Mouse (Mus musculus) liver, postnatal 0 days (tissue): ENCODE results near the gene Gpsm1. TPM values are rescaled to one million over a fixed set of nuclear protein-coding genes. Genes with fewer than 3 reads are reported as not detected.

Source experiments
- ATAC-seq: fragments of 200-750 bp; cut with Nextera tagmentation; 2 replicates; pipeline ENCODE4 v1.8.0; 2017; ENCODE audit warnings: mild to moderate bottlenecking, moderate library complexity
- DNase-seq: peaks from one replicate; pipeline ENCODE4 v3.0.0-alpha.2; 2016
- H3K27ac ChIP-seq: fragments of 300-500 bp; sonication (generic); 2 replicates; pipeline ENCODE4 v1.5.1; 2014; ENCODE audit warnings: antibody characterized with exemption, moderate library complexity, mild to moderate bottlenecking, low read depth
- H3K27me3 ChIP-seq: fragments of 300-500 bp; sonication (generic); 2 replicates; pipeline ENCODE4 v1.6.1; 2014; ENCODE audit warnings: low read length, control low read depth, mixed read lengths; ENCODE audit not compliant: insufficient read depth
- H3K36me3 ChIP-seq: fragments of 300-500 bp; sonication (generic); replicated peaks from 2 replicates; pipeline ENCODE4 v1.6.1; 2014; ENCODE audit warnings: mild to moderate bottlenecking, control low read depth, low read length, moderate library complexity, mixed read lengths; ENCODE audit not compliant: insufficient read depth
- H3K4me1 ChIP-seq: fragments of 300-500 bp; sonication (generic); 2 replicates; pipeline ENCODE4 v1.6.1; 2014; ENCODE audit warnings: antibody characterized with exemption, mild to moderate bottlenecking, control low read depth; ENCODE audit not compliant: insufficient read depth
- H3K4me2 ChIP-seq: fragments of 300-500 bp; sonication (generic); 2 replicates; pipeline ENCODE4 v1.6.1; 2014; ENCODE audit warnings: low read depth, mild to moderate bottlenecking, low read length, moderate library complexity, mixed read lengths
- H3K4me3 ChIP-seq: fragments of 300-500 bp; sonication (generic); 2 replicates; pipeline ENCODE4 v1.5.1; 2014; ENCODE audit warnings: low read depth, low read length
- H3K9ac ChIP-seq: fragments of 300-500 bp; sonication (generic); replicated peaks from 2 replicates; pipeline ENCODE4 v1.6.1; 2014; ENCODE audit warnings: mild to moderate bottlenecking, moderate library complexity
- H3K9me3 ChIP-seq: fragments of 300-500 bp; sonication (generic); 2 replicates; pipeline ENCODE4 v1.6.1; 2016; ENCODE audit warnings: mild to moderate bottlenecking, control low read depth, low read length, mixed read lengths
- CTCF ChIP-seq: sonication (generic); IDR thresholded peaks from 2 replicates; pipeline ENCODE4 v1.5.1; 2016; ENCODE audit warnings: antibody characterized with exemption, low read depth
- EP300 ChIP-seq: IDR thresholded peaks from 2 replicates; pipeline ENCODE4 v1.6.1; 2016; ENCODE audit warnings: antibody characterized with exemption, low read depth, mild to moderate bottlenecking
- WGBS: fragments of 180-500 bp; shearing (Covaris S2); extraction: QIAGEN DNeasy Blood & Tissue Kit; methylation state at CpG from one replicate; pipeline ENCODE4 v1.1.7; 2014; ENCODE audit not compliant: insufficient replicate concordance; 5-methylcytosine and 5-hydroxymethylcytosine counted together
- polyA plus RNA-seq: library from polyadenylated mRNA; unstranded; fragments of >200 nt; fragmentation: Nextera tagmentation; extraction: Ambion mirVana; gene quantifications from 2 replicates; pipeline ENCODE4 v1.2.1, GENCODE M21; 2015

The Gpsm1 gene
- polyA plus RNA-seq, 1 experiment from 2014 or later = 1.9 TPM

DNA sequence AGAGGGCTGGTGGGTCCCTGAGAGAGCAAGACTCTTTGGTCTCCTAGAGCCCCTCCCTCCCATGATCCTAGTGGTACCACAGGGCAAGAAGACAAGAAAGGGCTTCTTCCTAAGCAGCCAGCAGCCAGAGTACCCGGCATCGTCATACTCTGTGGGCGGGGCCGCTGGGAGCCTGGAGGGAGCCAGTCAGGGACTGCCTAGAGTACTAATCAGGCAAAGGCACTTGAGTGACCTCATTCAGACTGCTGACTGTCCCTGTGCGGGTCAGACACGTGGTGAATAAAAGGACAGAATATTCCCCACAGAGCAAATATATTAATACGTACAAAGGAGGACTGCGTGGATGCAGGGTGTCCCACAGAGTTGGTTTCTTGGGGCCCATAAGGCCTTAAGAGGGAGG, 14.1 kb downstream of the Gpsm1 start:
- ATAC-seq = peak; percentile 12; the same call in 1 of the 2 replicates
- 73% methylated on average over 8 of the region's 8 CpGs for whole genome bisulfite sequencing
- no peak for TF ChIP-seq CTCF
- TF ChIP-seq EP300 = no peak
- Histone ChIP-seq H3K36me3 (peaks cover 3% of the 10 kb centered on the region), H3K27me3 (no peaks in the 10 kb centered on the region), H3K4me1 (no peaks in the 10 kb centered on the region), H3K4me2 (no peak overlapping the region), H3K9me3 (no peaks in the 10 kb centered on the region), H3K27ac (no peak overlapping the region), H3K9ac (no peak overlapping the region), H3K4me3 (no peak overlapping the region)
- no peak for DNase-seq

DNA sequence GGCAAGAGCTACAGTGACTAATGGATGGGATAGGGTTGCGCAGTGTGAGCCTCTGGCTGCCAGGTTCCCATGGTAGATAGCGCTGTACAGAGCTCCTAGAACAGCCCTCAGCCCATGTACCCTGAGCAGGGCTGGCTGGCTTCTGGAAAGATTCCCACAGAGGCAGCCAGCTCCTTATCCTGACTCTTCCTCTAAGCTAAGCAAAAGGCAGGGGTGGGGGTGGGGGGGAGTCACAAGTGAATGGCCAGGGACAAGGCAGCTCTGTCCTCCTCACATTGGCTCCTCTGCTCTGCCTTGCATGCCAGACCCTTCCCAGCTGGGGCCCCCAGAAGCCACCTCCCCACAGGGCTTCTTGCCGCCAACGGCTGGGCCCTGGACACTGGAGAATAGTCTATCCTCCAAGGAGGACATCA, 14.7 kb downstream of the Gpsm1 start:
- 78% methylated on average over 4 of the region's 4 CpGs for WGBS
- Histone ChIP-seq H3K27me3 (no peaks in the 10 kb centered on the region), H3K4me2 (no peak overlapping the region), H3K36me3 (peaks cover 3% of the 10 kb centered on the region), H3K4me3 (no peak overlapping the region), H3K27ac (no peak overlapping the region), H3K4me1 (no peaks in the 10 kb centered on the region), H3K9me3 (no peaks in the 10 kb centered on the region), H3K9ac (no peak overlapping the region)
- TF ChIP-seq EP300 = no peak
- TF ChIP-seq CTCF = no peak
- no peak for ATAC-seq
- no peak for DNase-seq

- TF ChIP-seq EP300 (no peak), CTCF (no peak)
- DNase-seq (no peak), ATAC-seq (no peak)
- no peaks in the 10 kb centered on the region for H3K9me3 ChIP-seq
- H3K4me2 ChIP-seq = no peak overlapping the region
- no peak overlapping the region for H3K4me3 ChIP-seq
- H3K4me1 ChIP-seq = no peaks in the 10 kb centered on the region
- H3K36me3 ChIP-seq = peaks cover 3% of the 10 kb centered on the region
- no peaks in the 10 kb centered on the region for H3K27me3 ChIP-seq
- WGBS = 64% methylated on average over 6 of the region's 6 CpGs
- no peak overlapping the region for H3K9ac ChIP-seq
- no peak overlapping the region for H3K27ac ChIP-seq
These were observed 15.4 kb downstream of the Gpsm1 start for GRCm38 (mm10) chr2:26330702-26331101.

DNA sequence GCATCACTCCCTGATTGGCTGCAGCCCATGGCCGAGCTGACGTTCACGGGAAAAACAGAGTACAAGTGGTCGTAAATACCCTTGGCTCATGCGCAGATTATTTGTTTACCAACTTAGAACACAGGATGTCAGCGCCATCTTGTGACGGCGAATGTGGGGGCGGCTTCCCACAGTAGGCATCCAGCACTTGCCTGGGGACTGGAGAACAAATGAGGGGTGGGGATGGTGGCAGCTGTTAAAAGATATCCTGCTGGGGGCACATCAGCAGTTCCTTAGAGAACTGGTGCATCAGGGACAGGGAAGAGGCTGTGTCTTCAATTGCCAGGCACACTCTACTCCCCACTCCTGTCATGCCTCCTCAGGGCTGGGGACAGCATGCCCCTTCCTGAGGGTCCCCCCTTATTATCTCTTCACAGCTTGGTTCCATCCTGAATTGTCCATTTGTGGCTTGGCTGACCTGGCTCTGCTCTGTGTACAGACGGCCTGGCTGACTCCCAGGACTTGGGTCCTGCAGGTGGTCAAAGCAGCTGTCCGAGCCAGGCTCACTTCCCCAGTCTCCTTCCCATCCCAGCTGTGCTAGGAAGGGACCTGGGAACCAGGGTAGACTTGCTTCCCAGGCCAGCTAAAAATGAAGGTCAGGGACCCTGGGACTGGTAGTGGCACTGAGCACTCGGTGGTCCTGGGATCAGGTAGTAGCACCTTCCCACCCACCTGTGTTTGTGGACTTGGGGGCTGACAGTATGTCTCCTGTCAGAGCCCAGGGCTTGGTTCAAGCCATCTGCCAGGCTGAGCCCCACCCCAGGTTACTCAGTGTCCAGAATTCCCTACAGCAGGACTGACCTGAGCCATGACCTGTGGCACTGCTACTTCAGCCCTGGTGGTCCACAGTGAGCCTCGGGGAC, 23.2 kb downstream of the Gpsm1 start:
- no peak for DNase-seq
- no peak overlapping the region for H3K4me3 ChIP-seq
- no peak overlapping the region for H3K27ac ChIP-seq
- no peak for ATAC-seq
- no peaks in the 10 kb centered on the region for H3K9me3 ChIP-seq
- H3K9ac ChIP-seq = no peak overlapping the region
- no peaks in the 10 kb centered on the region for H3K27me3 ChIP-seq
- TF ChIP-seq EP300 (no peak), CTCF (no peak)
- 80% methylated on average over 8 of the region's 13 CpGs for WGBS
- no peaks in the 10 kb centered on the region; the same call in 1 of the 2 replicates for H3K36me3 ChIP-seq
- peaks cover 7% of the 10 kb centered on the region for H3K4me1 ChIP-seq
- no peak overlapping the region for H3K4me2 ChIP-seq

- H3K4me3 ChIP-seq = no peak overlapping the region
- no peaks in the 10 kb centered on the region for H3K27me3 ChIP-seq
- H3K36me3 ChIP-seq = no peaks in the 10 kb centered on the region; the same call in 1 of the 2 replicates
- H3K27ac ChIP-seq = no peak overlapping the region
- no peak for TF ChIP-seq EP300
- no peak for TF ChIP-seq CTCF
- peaks cover 7% of the 10 kb centered on the region for H3K4me1 ChIP-seq
- H3K9me3 ChIP-seq = no peaks in the 10 kb centered on the region
- no peak overlapping the region for H3K9ac ChIP-seq
- ATAC-seq = no peak
- no peak overlapping the region for H3K4me2 ChIP-seq
- DNase-seq = no peak
- WGBS = 65% methylated on average over 5 of the region's 5 CpGs
These were observed 23.9 kb downstream of the Gpsm1 start for GRCm38 (mm10) chr2:26339204-26339551.

GRCm38 (mm10) chr2:26341510-26341981, 26.2 kb downstream of the Gpsm1 start:
- Histone ChIP-seq H3K4me1 (peaks cover 7% of the 10 kb centered on the region), H3K36me3 (no peaks in the 10 kb centered on the region; the same call in 1 of the 2 replicates), H3K9ac (no peak overlapping the region), H3K27me3 (no peaks in the 10 kb centered on the region), H3K27ac (peak overlapping the region; percentile 29; the same call in 1 of the 2 replicates), H3K9me3 (no peaks in the 10 kb centered on the region), H3K4me2 (no peak overlapping the region), H3K4me3 (no peak overlapping the region)
- no peak for DNase-seq
- TF ChIP-seq CTCF = no peak
- 86% methylated on average over 2 of the region's 2 CpGs for WGBS
- 0 out of 2 replicates have a peak, but pooled peaks have one; percentile 14 for ATAC-seq
